Mouse (Mus musculus) hindbrain, postnatal 0 days (tissue): ENCODE results near the gene Pi4kb. TPM values are rescaled to one million over a fixed set of nuclear protein-coding genes. Genes with fewer than 3 reads are reported as not detected.
A peak's percentile ranks its signal among the peaks of the same experiment; 100 is the strongest.
"Not testable (repeated sequence)": the region's sequence is repeated elsewhere in the genome, so short reads cannot be mapped to it uniquely, and the experiment has no call there.

ENCODE experiments used
- ATAC-seq: fragments of 200-750 bp; cut with Nextera tagmentation; 2 replicates; pipeline ENCODE4 v1.8.0; 2017; ENCODE audit warnings: mild to moderate bottlenecking, moderate TSS enrichment, moderate library complexity
- DNase-seq: peaks from one replicate; pipeline ENCODE4 v3.0.0-alpha.2; 2015; ENCODE audit warnings: low spot score
- H3K27ac ChIP-seq: fragments of 300-500 bp; sonication (generic); 2 replicates; pipeline ENCODE4 v1.5.1; 2014; ENCODE audit warnings: mild to moderate bottlenecking
- H3K27me3 ChIP-seq: fragments of 300-500 bp; sonication (generic); 2 replicates; pipeline ENCODE4 v1.6.1; 2014; ENCODE audit warnings: low read length, mixed read lengths; ENCODE audit not compliant: insufficient read depth
- H3K36me3 ChIP-seq: fragments of 300-500 bp; sonication (generic); 2 replicates; pipeline ENCODE4 v1.6.1; 2014; ENCODE audit warnings: low read length, mixed read lengths; ENCODE audit not compliant: insufficient read depth
- H3K4me1 ChIP-seq: fragments of 300-500 bp; sonication (generic); 2 replicates; pipeline ENCODE4 v1.6.1; 2014; ENCODE audit warnings: antibody characterized with exemption, low read length, mixed read lengths; ENCODE audit not compliant: insufficient read depth
- H3K4me2 ChIP-seq: fragments of 300-500 bp; sonication (generic); 2 replicates; pipeline ENCODE4 v1.6.1; 2014; ENCODE audit warnings: low read depth, mild to moderate bottlenecking, low read length, moderate library complexity, mixed read lengths
- H3K4me3 ChIP-seq: fragments of 300-500 bp; sonication (generic); 2 replicates; pipeline ENCODE4 v1.5.1; 2014; ENCODE audit warnings: low read length
- H3K9ac ChIP-seq: fragments of 300-500 bp; sonication (generic); replicated peaks from 2 replicates; pipeline ENCODE4 v1.6.1; 2014; ENCODE audit warnings: mild to moderate bottlenecking, low read length, moderate library complexity, mixed read lengths
- H3K9me3 ChIP-seq: fragments of 300-500 bp; sonication (generic); 2 replicates; pipeline ENCODE4 v1.6.1; 2016; ENCODE audit warnings: low read length, mixed read lengths
- CTCF ChIP-seq: IDR thresholded peaks from 2 replicates; pipeline ENCODE4 v1.5.1; 2016; ENCODE audit warnings: antibody characterized with exemption, control low read depth, low read depth
- WGBS: fragments of 180-500 bp; shearing (Covaris S2); extraction: QIAGEN DNeasy Blood & Tissue Kit; methylation state at CpG from one replicate; pipeline ENCODE4 v1.1.7; 2014; 5-methylcytosine and 5-hydroxymethylcytosine counted together
- polyA plus RNA-seq: library from polyadenylated mRNA; unstranded; fragments of >200 nt; fragmentation: Nextera tagmentation; extraction: Ambion mirVana; gene quantifications from 2 replicates; pipeline ENCODE4 v1.2.1, GENCODE M21; 2015
- total RNA-seq: library from RNA; depleted of rRNA; stranded (reverse); fragments of >200 nt; gene quantifications from 2 replicates; pipeline ENCODE4 v1.2.3, GENCODE M21; 2014

The Pi4kb gene
- total and polyA plus RNA-seq, 2 experiments from 2014 or later, result 22.7 to 57.1 TPM

DNA sequence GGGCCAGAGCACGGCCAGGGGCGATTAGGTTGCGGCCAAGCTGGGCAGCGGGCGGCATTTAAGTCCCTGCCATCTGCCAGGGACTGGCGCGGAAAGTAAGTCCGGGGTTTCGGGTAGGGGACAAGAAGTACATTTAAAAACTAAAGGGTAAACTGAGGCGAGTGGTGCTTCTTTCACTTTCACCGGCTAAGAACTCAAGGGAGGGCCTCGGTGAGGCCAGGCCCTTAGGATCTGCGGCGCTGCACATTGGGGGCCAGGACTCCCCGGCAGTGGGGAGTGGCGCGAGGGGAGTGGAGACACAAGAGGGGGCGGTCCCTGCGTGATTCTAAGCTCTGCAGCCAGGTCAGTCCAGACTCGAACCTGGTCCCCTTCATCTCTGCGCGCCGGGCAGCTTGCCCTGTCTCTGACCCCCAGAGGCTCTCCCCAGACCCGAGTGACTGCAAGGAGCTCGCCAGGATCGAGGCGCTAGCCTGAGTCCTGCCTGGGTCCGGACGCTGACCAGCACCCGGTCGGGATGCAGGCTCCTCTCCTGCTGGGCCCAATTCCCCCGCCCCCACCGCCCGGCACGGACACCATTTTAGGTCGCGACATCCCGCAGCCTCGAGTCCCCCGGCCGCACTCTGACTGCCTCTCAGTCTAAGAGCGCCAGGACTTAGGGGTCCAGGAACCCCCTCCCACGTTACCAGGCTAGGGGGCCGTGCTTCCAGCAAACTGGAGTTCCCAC lies 40.1 kb downstream of the Pi4kb start:
- peak; percentile 0 for ATAC-seq
- Histone ChIP-seq H3K4me1 (peaks cover 7% of the 10 kb centered on the region), H3K4me3 (peak overlapping the region; percentile 83), H3K4me2 (peak overlapping the region; percentile 95), H3K27me3 (no peaks in the 10 kb centered on the region), H3K9ac (peak overlapping the region; percentile 81), H3K27ac (peak overlapping the region; percentile 95), H3K36me3 (peaks cover 22% of the 10 kb centered on the region), H3K9me3 (no peaks in the 10 kb centered on the region)
- under 1% methylated on average over 41 of the region's 44 CpGs for WGBS
- DNase-seq, result peak; percentile 46
- no peak for TF ChIP-seq CTCF

DNA sequence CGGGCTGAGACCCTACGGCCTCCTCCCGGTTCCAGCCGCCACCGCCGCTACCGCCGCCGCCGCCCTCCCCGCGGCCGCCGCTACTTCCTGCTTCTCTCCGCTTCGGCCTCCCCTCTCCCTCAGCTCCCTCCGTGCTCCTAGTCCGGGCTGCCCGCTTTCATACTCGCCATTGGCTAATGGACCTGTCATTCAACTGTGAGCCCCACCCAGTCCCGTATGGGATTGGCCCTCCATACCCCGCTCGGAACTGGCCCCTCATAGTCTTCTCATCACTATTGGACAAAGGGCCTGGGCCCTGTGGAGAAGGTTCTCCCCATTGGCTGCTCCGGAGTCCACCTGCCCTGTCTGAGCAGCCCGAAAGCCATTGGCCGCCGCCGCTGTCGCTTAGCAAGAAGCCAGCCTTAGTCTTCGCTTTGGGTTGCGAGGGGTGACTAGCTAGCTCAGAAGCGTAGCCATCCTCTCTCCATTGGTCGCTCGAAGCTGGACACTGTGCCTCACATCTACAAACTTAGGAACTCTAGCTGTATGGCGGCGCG lies 40.9 kb downstream of the Pi4kb start, which contains the start of gene Zfp687:
Gene Zfp687 (minus strand): TSS at position 112 of the 536 bp plus-strand sequence.
- peaks cover 7% of the 10 kb centered on the region for H3K4me1 ChIP-seq
- WGBS, result under 1% methylated on average over 31 of the region's 37 CpGs
- H3K27me3 ChIP-seq, result no peaks in the 10 kb centered on the region
- ATAC-seq (peak; percentile 98), DNase-seq (peak; percentile 99)
- TF ChIP-seq CTCF, result no peak
- H3K4me2 ChIP-seq, result peak within 1 kb of the TSS; percentile 95
- no peaks in the 10 kb centered on the region for H3K9me3 ChIP-seq
- H3K36me3 ChIP-seq, result peaks cover 18% of the 10 kb centered on the region
- peak within 1 kb of the TSS; percentile 83 for H3K4me3 ChIP-seq
- H3K27ac ChIP-seq, result peak within 1 kb of the TSS; percentile 95
- H3K9ac ChIP-seq, result peak within 1 kb of the TSS; percentile 81

DNA sequence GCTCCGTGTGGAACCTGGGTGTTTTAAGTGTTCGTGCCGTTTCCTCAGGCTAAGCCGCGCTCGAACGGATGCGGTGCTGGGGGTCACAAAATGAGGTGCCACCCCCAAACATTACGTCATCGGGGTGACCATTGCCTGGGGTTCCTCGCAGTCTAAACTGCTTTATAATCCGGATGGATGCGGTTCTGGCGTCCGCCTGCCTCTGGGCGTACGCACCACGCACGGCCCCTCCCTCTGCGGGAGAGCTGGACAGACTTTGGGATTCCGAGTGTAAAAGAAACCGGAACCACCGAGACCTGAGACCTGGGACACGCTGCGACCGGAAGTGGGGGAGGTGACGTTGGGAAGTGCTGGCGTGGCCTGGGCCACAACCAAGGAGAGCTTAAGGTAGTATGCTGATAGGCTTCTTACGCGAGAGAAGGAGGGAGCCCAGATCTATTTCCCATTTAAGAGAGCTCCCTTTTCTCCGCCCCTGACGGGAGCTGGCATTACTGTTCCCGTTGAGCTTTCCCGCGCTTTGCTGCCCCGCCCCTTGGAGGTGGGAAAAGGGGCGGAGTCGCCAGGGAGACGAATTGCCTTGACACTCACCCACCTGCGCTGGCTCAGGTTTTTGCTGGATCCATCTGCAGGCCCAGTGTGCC lies 41.5 kb downstream of the Pi4kb start:
- peak overlapping the region; percentile 83 for H3K4me3 ChIP-seq
- H3K4me1 ChIP-seq, result peaks cover 7% of the 10 kb centered on the region
- H3K9ac ChIP-seq, result peak overlapping the region; percentile 66
- H3K4me2 ChIP-seq, result peak overlapping the region; percentile 95
- DNase-seq, result peak; percentile 93
- no peak for TF ChIP-seq CTCF
- under 1% methylated on average over 36 of the region's 40 CpGs for WGBS
- ATAC-seq, result peak; percentile 82
- H3K27ac ChIP-seq, result peak overlapping the region; percentile 95
- no peaks in the 10 kb centered on the region for H3K27me3 ChIP-seq
- no peaks in the 10 kb centered on the region for H3K9me3 ChIP-seq
- H3K36me3 ChIP-seq, result peaks cover 12% of the 10 kb centered on the region

DNA sequence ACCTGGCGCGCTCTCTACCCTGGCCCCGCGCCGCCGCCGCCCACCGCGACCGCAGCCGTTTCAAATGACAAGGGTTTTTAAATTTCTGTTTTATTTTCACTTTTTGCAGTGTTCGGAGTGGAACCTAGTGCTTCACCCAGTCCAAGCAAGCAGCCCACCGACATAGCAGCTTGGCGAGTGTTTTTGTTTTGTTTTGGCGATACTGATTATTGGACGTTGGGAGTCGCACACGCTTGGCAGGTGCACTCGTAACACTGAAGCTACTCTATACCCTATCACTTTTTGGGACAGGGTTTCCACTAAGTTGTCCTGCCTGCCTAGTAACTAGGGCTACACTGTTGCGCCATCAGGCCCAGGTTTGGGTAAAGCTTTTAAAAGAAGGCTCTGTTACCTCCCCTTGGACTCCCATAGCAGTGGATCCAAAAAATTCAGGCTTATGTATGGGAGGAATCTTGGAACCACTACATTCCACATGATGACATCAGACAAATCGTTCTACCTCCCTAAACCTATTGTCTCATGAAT lies 42.1 kb downstream of the Pi4kb start:
- TF ChIP-seq CTCF, result no peak
- H3K36me3 ChIP-seq, result peaks cover 7% of the 10 kb centered on the region
- H3K27ac ChIP-seq, result peak overlapping the region; percentile 95
- peaks cover 7% of the 10 kb centered on the region for H3K4me1 ChIP-seq
- peak overlapping the region; percentile 66 for H3K9ac ChIP-seq
- WGBS, result 4% methylated on average over 21 of the region's 21 CpGs
- no peaks in the 10 kb centered on the region for H3K9me3 ChIP-seq
- ATAC-seq (no peak), DNase-seq (no peak)
- H3K4me2 ChIP-seq, result peak overlapping the region; percentile 95
- peak overlapping the region; percentile 83 for H3K4me3 ChIP-seq
- H3K27me3 ChIP-seq, result no peaks in the 10 kb centered on the region

DNA sequence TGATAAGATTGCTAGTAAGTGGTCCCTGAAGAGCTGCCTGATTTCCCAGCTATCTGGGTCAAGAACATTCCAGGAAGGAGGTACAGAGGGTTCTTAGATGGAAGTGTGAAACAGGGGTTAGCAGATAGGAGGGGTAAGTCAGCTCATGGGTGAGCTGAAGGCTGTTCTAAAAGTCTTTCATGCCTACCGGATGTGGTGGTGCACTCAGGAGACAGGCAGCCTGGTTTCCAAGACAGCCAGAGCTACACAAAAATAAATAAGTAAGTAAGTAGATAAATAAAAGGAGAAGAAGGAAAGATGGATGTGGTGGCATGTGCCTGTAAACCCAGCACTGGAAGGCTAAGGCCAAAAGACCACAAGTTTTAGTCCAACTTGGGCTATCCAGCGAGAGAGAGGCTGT lies 44.2 kb downstream of the Pi4kb start:
- Histone ChIP-seq H3K27ac (no peak overlapping the region), H3K4me3 (no peak overlapping the region), H3K27me3 (no peaks in the 10 kb centered on the region), H3K4me2 (no peak overlapping the region), H3K9me3 (no peaks in the 10 kb centered on the region), H3K9ac (no peak overlapping the region), H3K36me3 (no peaks in the 10 kb centered on the region), H3K4me1 (peaks cover under 1% of the 10 kb centered on the region)
- ATAC-seq (no peak), DNase-seq (no peak)
- TF ChIP-seq CTCF, result no peak
- 90% methylated on average over 2 of the region's 2 CpGs for WGBS

DNA sequence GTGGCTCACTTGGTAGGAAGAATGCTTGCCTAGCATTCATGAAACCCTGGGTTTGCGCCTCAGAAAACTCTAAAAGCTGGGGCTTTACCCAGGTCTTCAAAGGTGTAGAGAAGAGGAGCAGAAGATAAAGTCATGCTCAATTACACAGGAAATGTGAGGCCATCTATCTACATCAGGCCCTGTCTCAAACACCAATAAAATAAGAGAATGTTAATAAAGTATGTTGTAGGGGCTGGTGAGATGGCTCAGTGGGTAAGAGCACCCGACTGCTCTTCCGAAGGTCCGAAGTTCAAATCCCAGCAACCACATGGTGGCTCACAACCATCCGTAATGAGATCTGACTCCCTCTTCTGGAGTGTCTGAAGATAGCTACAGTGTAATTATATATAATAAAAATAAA lies 46.4 kb downstream of the Pi4kb start:
- H3K36me3 ChIP-seq, DNase-seq, H3K9ac ChIP-seq, H3K9me3 ChIP-seq, ATAC-seq, H3K4me3 ChIP-seq, H3K27ac ChIP-seq, H3K4me2 ChIP-seq, H3K4me1 ChIP-seq, H3K27me3 ChIP-seq: not testable (repeated sequence)
- 90% methylated on average over 5 of the region's 5 CpGs for WGBS
